Mouse (Mus musculus) embryo, embryonic 11 days (tissue): ENCODE results near the gene Hivep3.
A peak's percentile ranks its signal among the peaks of the same experiment; 100 is the strongest.

ENCODE experiments used
- DNase-seq: peaks from one replicate; pipeline ENCODE4 v3.0.0-alpha.2; 2015

The Hivep3 gene

GRCm38 (mm10) chr4:120124656-120125055 is 391.1 kb downstream of the Hivep3 start:
- no peak for DNase-seq

DNA sequence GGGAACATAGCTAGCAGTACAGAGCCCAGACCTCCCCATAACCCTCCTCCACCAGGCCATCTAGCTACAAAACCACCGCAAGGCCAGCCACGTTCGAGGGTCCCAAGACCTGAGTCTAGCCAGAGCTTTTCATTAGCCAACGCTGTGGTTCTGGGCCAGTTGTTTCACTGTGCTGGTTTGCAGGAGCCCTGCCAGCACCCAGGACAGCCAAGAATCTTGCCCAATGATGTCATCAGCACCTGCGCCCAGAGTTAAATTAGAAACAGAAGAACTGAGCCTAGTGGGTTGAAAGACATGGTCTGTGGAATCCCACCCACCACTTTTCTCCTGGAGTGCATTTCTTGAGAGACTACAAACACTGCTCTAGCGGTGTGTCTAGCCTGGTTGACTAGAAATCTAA is 392.5 kb downstream of the Hivep3 start:
- DNase-seq = no peak

DNA sequence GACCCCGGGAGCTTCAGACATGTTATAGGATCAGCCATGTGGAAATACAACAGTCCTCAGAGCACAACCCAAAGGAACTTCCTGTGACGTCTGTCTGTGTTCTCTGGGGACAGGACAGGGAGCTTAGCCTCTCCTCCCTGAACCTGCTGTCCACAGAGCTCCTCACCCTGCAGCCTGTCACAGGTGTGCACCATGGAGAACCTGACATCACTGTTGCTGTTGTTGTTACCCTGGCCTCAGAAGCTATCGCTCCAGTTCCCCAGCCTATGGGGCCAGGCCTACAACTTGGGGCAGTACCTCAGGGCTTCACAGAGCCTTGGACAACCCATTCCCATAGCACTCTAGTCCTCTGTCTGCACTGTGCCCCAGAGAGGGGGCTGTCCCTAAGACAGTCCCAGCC is 393.7 kb downstream of the Hivep3 start:
- no peak for DNase-seq

GRCm38 (mm10) chr4:120128033-120128432 is 394.4 kb downstream of the Hivep3 start:
- DNase-seq = no peak

- DNase-seq = peak; percentile 71
Observed at GRCm38 (mm10) chr4:120129233-120129885, 395.8 kb downstream of the Hivep3 start.

DNA sequence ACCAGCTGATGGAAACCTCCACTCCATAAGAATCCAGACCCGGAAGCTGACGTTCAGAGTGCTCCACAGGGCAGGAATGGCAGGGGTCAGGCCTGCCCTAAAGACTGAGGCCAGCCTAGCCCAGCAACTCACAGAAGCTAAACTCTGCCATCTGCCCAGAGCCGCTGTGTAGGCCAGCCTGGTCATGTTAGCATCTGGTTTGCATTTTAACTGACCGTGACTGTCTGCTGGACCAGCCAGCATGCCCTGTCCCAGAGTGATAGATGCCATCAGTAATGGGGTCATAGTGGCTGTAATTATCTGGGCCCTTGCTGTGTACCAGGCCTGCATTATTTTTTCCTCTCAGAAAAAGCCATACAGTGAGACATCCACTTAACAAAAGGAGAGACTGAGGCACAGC is 397.3 kb downstream of the Hivep3 start:
- peak; percentile 23 for DNase-seq

- DNase-seq = no peak
Observed at GRCm38 (mm10) chr4:120131441-120132220, 398.0 kb downstream of the Hivep3 start.

DNA sequence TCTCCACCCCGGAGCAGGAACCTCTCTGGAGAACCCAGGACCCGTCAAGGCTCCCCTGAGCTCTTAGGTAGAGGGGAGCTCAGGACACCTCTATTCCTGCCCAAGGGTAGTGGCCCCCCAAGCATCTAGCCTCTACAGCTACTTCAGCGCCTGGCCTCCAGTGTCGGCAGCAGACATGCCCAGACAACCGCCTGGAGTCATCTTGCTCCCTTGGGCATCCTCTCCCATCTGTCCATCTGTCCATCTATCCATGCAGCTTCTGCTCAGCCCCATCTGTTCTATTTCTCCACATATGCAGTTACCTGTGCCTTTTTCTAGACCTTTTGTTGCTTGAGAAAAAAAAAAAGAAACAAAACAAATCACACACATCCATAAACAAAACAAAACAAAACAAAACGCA is 400.6 kb downstream of the Hivep3 start:
- DNase-seq = no peak

- no peak for DNase-seq
Observed at GRCm38 (mm10) chr4:120141810-120142209, 408.2 kb downstream of the Hivep3 start.

DNA sequence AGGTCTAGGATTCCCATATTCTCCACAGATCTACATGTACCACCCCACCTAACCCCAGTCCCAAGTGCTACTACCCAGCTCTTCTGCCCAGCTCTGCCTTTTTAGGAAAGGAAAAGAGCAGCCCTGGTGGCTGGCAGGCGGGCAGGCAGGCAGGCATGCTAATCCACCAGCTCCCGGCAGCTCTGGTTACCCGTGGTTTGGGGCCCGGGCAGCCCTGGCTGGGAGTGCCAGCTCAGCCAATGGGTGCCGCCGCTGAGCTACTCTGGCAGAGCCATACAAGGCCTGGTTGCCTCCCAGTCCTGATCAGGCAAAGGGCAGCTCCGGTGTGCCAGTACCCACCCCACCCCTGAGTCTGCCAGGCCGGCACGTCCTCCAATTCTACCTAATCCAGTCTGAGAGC is 409.3 kb downstream of the Hivep3 start:
- no peak for DNase-seq

DNA sequence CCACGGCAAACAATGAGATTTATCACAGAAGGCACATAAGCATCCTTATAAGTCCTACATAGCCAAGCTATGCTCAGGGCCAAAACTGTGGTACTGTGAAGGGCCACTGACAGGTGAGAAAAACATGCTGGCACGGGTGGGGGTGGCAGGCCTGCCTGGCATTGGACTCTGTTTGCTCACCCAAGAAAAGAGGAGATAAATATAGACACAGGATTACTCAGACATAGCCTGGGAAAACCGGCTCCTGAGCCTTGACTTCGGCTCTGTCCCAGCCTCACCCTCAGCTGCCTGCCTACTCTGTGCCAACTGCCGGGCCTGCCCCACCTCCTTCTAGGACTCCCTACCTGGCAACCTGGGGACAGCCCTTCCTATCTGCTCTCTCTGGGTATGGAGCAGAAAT is 410.8 kb downstream of the Hivep3 start:
- DNase-seq = no peak

DNA sequence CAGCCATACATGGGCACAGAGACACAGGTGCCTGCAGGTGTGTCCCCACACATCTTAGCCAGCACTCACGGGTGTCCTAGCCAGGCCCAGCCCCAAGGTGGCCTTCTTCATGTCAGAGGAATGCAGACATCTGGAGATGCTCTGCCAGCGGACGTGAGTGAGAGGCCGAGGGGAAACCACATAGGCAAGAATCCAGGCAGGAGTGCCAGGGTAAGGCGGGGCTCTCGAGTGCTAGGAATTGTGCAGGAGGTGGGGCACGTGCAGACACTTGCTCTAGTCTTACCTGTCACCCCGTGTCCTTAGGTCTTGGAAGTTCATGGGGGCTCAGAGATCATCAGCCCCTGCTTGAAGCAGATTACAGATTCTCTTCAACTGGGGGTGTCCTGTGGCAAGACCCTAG is 412.3 kb downstream of the Hivep3 start:
- no peak for DNase-seq

GRCm38 (mm10) chr4:120148291-120149141 is 414.9 kb downstream of the Hivep3 start:
- DNase-seq = peak; percentile 89

DNA sequence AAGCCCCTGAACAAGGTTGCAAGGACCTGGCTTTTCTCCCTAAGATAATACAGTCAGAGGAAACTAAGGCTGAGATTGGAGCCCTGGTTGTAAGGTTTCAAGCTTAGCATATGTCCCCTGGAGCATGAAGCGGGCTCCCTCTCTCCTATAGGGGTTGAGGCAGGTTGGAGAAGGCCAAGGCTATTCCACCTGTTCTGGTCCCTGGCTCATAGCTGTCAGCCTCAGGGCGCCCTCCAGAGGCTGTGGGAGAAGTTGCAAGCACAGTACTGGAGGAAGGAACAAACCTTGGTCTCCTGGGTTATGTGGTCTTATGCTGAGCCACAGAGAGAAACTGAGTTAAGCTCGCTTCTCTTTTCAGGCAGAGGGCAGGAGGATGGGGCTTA is 415.5 kb downstream of the Hivep3 start:
- DNase-seq = peak; percentile 57

- DNase-seq = no peak
Observed at GRCm38 (mm10) chr4:120150345-120150920, 416.8 kb downstream of the Hivep3 start.

DNA sequence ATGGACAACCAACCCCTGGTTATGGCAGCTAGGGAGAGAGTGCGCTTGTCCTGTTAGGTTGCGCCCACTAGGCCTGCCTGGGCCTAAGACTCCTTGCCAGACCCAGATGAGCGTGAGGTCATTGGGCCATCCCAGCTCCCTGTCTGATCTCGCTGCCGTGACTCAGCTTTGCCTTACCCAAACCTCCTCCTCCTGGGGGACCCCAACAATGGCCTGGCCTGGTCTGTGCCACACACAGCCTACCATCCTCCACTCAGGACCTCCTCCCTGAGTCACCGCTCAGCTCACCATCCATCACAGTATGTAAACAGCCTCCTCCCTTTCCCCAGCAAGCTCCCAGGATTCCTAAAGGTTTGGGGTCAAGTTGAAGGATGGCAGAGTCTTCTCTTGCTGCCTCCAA is 418.3 kb downstream of the Hivep3 start:
- DNase-seq = no peak

DNA sequence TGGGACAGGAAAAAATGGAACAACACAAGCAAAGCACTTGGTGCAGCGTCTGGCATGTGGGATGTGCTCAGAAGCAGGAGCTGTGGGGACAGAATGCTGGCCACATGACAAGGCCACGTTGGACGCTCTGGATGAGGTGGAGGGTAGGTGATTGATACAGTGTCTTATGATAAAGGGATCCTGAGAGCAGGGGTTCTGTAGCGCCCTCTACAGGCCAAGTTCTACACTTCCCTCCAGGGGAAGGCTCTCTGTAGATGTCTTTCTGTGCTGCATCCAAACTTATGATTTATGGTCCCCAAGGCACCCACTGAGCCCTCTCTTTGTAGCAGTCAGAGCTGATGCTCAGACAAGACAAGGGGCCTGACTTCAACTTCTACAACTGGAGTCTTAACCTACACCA is 419.1 kb downstream of the Hivep3 start:
- DNase-seq = no peak

- DNase-seq = no peak
Observed at GRCm38 (mm10) chr4:120153736-120154135, 420.2 kb downstream of the Hivep3 start.

- DNase-seq = no peak
Observed at GRCm38 (mm10) chr4:120158714-120159310, 425.2 kb downstream of the Hivep3 start.

GRCm38 (mm10) chr4:120161166-120161949 is 427.8 kb downstream of the Hivep3 start, which contains the start of gene Edn2:
Gene Edn2 (plus strand): TSS chr4:120161206.
- DNase-seq = no peak

DNA sequence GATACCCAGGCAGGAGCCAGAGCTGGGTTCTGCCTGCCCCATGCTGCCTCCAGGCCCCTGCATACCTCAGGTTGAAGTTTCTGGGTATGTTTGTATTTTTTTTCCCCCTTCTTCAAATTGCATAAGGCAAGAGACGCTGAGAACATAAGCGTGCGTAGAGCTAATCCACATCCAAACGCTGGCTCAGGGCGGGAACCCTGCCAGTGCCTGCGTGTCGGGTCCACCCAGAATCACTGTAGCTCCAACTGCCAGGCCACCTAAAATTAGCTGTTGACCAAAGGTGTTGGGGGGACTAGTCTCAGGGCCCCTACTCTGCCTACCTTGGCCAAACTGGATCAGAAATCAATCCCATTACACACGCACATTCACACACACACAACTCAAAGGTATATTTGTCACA is 429.0 kb downstream of the Hivep3 start:
- DNase-seq = no peak

DNA sequence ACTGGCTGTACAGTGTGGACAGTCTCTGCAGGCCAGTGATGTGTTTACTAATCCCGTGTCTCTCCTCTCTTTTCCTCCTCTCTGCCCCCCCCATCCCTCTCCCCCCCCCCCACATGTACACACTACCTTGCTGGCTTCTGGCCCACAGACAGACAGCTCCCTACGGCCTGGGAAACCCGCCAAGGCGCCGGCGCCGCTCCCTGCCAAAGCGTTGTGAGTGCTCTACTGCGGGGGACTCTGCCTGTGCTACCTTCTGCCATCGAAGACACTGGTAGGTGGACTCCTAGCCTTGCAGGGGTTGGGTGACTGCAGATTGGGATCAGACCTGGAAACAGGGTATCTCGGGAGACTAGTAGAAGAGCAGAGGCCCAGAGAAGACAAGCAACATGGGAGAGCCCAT is 429.7 kb downstream of the Hivep3 start:
- DNase-seq = no peak
